Mouse (Mus musculus) spleen, adult 2 months (tissue): ENCODE results near the gene Cryzl2.

ENCODE experiments used
- CTCF ChIP-seq: fragments of 200-500 bp; IDR thresholded peaks from 2 replicates; pipeline ENCODE4 v1.5.1; 2011; ENCODE audit warnings: mild to moderate bottlenecking, inconsistent platforms; ENCODE audit not compliant: insufficient read depth, insufficient read length, insufficient replicate concordance; ENCODE audit errors: extremely low read depth
- POLR2A ChIP-seq: fragments of 200-500 bp; IDR thresholded peaks from 2 replicates; pipeline ENCODE4 v1.6.1; 2011; ENCODE audit warnings: low read depth, low read length, inconsistent platforms

DNA sequence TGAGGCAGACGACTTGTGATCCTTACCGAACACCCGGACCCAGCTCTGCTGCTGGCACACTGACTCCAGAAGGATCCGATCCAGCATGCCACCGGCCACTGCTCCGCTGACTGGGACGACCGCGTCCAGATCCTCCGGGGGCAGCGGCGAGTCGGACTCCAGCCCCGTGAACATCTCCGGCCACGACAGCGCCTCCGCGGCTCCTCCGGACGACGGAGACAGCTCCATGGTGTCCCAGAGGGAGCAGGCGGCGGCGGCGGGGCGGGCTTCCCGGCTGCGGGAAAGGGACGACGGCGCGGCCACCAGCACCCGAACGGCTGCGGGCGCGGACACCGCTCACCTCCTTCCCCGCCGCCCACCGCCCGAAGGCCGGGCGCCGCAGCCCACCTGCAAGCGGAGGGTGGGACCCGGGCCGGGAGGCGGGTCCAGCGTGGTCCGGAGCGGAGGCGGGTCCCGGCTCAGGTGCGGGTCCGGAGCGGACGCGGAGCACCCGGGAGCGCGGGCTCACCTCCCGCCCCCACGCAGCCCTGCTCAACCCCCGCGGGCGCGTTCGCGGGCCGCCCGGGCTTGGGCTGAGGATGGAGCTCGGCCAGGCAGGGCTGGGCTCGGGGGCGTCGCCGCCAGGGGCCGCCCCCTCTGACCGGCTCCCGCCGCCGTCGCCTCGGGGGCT, 46.5 kb upstream of the Cryzl2 start:
- TF ChIP-seq CTCF (no peak), POLR2A (no peak)
